Mouse (Mus musculus) MEL (cell line): ENCODE measurements around the gene H2al3. TPM values are rescaled to one million over a fixed set of nuclear protein-coding genes. Genes with fewer than 3 reads are reported as not detected.

ENCODE experiments used
- polyA plus RNA-seq, 2 experiments: library from polyadenylated mRNA; stranded (reverse) in 1 of 2; unstranded in 1 of 2; fragments of >175 nt in 1 of 2; fragments of >200 nt in 1 of 2; gene quantifications; 2 replicates each; pipeline versions ENCODE4 v1.2.1 to v1.2.4; 2012; ENCODE audit warnings: low replicate concordance in 2 of 2, low read depth in 1 of 2; ENCODE audit not compliant: insufficient read length in 2 of 2, insufficient read depth in 1 of 2, missing spikeins in 1 of 2
- total RNA-seq: library from RNA; depleted of rRNA; stranded (reverse); fragments of 300-350 nt; gene quantifications from 2 replicates; pipeline ENCODE4 v1.2.3, GENCODE M21; 2012; rRNA removed

Gene H2al3
- total and polyA plus RNA-seq, 3 experiments = not detected

Other genes starting within 250 kb of the H2al3 start
- 38.8 and 47.0 TPM in 2 replicates for gene Dynlt3, start 186.7 kb upstream of the H2al3 start, total RNA-seq
- 10 to 100 TPM; 32.2 to 89.5 TPM for gene Dynlt3, start 186.7 kb upstream of the H2al3 start, polyA plus RNA-seq
- not detected in 2 replicates for gene Hypm, start 2.8 kb upstream of the H2al3 start, total RNA-seq
- not detected for gene Hypm, start 2.8 kb upstream of the H2al3 start, polyA plus RNA-seq
- not detected in 2 replicates for gene Sytl5, start 35.9 kb downstream of the H2al3 start, total RNA-seq
- not detected for gene Sytl5, start 35.9 kb downstream of the H2al3 start, polyA plus RNA-seq